Mouse (Mus musculus) kidney, embryonic 15.5 days (tissue): ENCODE measurements around the gene Gm29797. TPM values are rescaled to one million over a fixed set of nuclear protein-coding genes. Genes with fewer than 3 reads are reported as not detected.

Experiments
- ATAC-seq: fragments of 200-750 bp; cut with Nextera tagmentation; replicated peaks from 2 replicates; pipeline ENCODE4 v1.8.0; 2017; ENCODE audit warnings: moderate TSS enrichment; ENCODE audit not compliant: low FRiP score
- H3K27ac ChIP-seq: fragments of 300-500 bp; sonication (generic); 2 replicates; pipeline ENCODE4 v1.5.1; 2015; ENCODE audit warnings: mild to moderate bottlenecking, inconsistent platforms
- H3K27me3 ChIP-seq: fragments of 300-500 bp; sonication (generic); 2 replicates; pipeline ENCODE4 v1.6.1; 2015; ENCODE audit warnings: inconsistent platforms
- H3K36me3 ChIP-seq: fragments of 300-500 bp; sonication (generic); 2 replicates; pipeline ENCODE4 v1.6.1; 2015; ENCODE audit warnings: inconsistent platforms
- H3K4me1 ChIP-seq: fragments of 300-500 bp; sonication (generic); 2 replicates; pipeline ENCODE4 v1.6.1; 2015; ENCODE audit warnings: inconsistent platforms
- H3K4me2 ChIP-seq: fragments of 300-500 bp; sonication (generic); 2 replicates; pipeline ENCODE4 v1.6.1; 2015; ENCODE audit warnings: moderate library complexity, mild to moderate bottlenecking, inconsistent platforms
- H3K4me3 ChIP-seq: fragments of 300-500 bp; sonication (generic); replicated peaks from 2 replicates; pipeline ENCODE4 v1.5.1; 2015; ENCODE audit warnings: mild to moderate bottlenecking, inconsistent platforms
- H3K9ac ChIP-seq: fragments of 300-500 bp; sonication (generic); 2 replicates; pipeline ENCODE4 v1.6.1; 2015; ENCODE audit warnings: mild to moderate bottlenecking, inconsistent platforms
- H3K9me3 ChIP-seq: fragments of 300-500 bp; sonication (generic); replicated peaks from 2 replicates; pipeline ENCODE4 v1.6.1; 2016; ENCODE audit warnings: inconsistent platforms
- WGBS: fragments of 180-500 bp; shearing (Covaris S2); methylation state at CpG from one replicate; pipeline ENCODE4 v1.1.7; 2015; ENCODE audit warnings: mixed read lengths; 5-methylcytosine and 5-hydroxymethylcytosine counted together
- polyA plus RNA-seq: library from polyadenylated mRNA; unstranded; fragments of >200 nt; fragmentation: Nextera tagmentation; extraction: Ambion mirVana; gene quantifications from 2 replicates; pipeline ENCODE4 v1.2.1, GENCODE M21; 2015

Gm29797 gene
- polyA plus RNA-seq, 1 experiment from 2014 or later: 0.21 TPM

GRCm38 (mm10) chr2:181657441-181657840, 607 bp downstream of the Gm29797 start:
- WGBS: 53% methylated on average over 2 of the region's 2 CpGs
- Histone ChIP-seq H3K9me3 (no peaks in the 10 kb centered on the region), H3K36me3 (peaks cover 46% of the 10 kb centered on the region), H3K9ac (no peak overlapping the region), H3K4me1 (peaks cover 20% of the 10 kb centered on the region), H3K4me2 (no peak overlapping the region), H3K4me3 (no peak overlapping the region), H3K27me3 (no peaks in the 10 kb centered on the region), H3K27ac (no peak overlapping the region)
- ATAC-seq: no peak

GRCm38 (mm10) chr2:181658528-181658927, 1.7 kb downstream of the Gm29797 start:
- no peak overlapping the region for H3K4me2 ChIP-seq
- ATAC-seq: no peak
- 89% methylated on average over 7 of the region's 7 CpGs for WGBS
- H3K4me3 ChIP-seq: no peak overlapping the region
- H3K9ac ChIP-seq: no peak overlapping the region
- no peaks in the 10 kb centered on the region for H3K27me3 ChIP-seq
- peaks cover 35% of the 10 kb centered on the region for H3K36me3 ChIP-seq
- H3K4me1 ChIP-seq: peaks cover 20% of the 10 kb centered on the region
- 0 out of 2 replicates have a peak overlapping the region, but pooled peaks have one; percentile 46 for H3K27ac ChIP-seq
- H3K9me3 ChIP-seq: no peaks in the 10 kb centered on the region

DNA sequence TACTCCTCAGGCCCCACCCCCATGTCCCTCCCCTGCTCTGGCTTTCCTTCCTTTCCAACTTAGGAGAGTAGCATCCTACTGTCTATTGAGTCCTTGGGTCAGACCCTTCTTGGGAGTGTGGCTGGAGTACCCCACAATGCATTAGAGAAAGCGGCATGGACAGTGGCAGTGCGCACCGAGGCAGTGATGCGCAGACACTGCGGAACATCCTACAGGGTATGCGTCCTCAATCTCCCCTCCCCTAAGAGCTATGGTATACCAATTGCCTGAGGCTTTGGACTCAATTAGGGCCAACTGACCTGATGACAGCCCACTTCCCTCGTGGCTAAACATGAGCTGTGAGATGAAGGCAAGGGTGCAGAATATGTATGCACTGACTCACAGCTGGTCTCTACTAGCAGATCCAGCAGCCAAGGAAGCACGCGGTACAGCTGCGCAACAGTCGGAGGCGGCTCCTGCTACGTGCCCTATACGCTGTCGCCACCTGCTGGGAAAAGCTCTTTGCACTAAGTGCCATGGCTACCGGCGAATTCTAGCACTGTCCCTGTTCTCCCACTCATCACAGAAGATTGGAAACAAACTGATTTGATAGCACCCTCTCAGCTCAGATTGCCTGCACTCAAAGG, 2.2 kb downstream of the Gm29797 start:
- no peak overlapping the region for H3K9ac ChIP-seq
- peaks cover 20% of the 10 kb centered on the region for H3K4me1 ChIP-seq
- H3K4me2 ChIP-seq: peak overlapping the region; percentile 38
- H3K27me3 ChIP-seq: no peaks in the 10 kb centered on the region
- peak; percentile 38; the same call in 1 of the 2 replicates for ATAC-seq
- 0 out of 2 replicates have a peak overlapping the region, but pooled peaks have one; percentile 56 for H3K27ac ChIP-seq
- WGBS: 42% methylated on average over 17 of the region's 17 CpGs
- no peaks in the 10 kb centered on the region for H3K9me3 ChIP-seq
- H3K36me3 ChIP-seq: peaks cover 30% of the 10 kb centered on the region
- no peak overlapping the region for H3K4me3 ChIP-seq

DNA sequence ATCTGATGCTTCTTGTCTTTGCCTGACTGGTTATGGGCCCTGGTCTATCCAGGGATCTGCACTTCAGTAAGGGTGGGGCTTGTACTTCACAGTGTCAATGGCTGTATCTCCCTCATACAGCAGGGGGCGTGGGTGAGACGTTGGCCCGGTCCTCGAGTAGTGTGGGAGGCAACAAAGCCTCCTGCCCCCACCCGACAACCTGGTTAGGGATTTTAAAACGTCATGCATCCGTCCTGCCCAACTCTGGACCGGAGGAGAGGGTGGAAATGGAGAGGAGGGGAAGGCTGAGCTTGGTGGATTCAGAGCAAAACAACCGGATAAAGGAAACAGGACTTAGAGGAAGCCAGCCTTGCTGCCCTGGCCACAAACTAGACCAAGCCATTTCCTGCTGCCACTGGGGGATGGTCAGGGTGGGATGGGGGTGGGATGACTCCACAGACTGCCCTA, 2.8 kb downstream of the Gm29797 start:
- Histone ChIP-seq H3K27me3 (no peaks in the 10 kb centered on the region), H3K4me1 (peaks cover 20% of the 10 kb centered on the region), H3K4me3 (no peak overlapping the region), H3K9me3 (no peaks in the 10 kb centered on the region), H3K9ac (no peak overlapping the region), H3K27ac (peak overlapping the region; percentile 56), H3K4me2 (peak overlapping the region; percentile 38), H3K36me3 (peaks cover 24% of the 10 kb centered on the region)
- 12% methylated on average over 9 of the region's 9 CpGs for WGBS
- ATAC-seq: peak; percentile 82

DNA sequence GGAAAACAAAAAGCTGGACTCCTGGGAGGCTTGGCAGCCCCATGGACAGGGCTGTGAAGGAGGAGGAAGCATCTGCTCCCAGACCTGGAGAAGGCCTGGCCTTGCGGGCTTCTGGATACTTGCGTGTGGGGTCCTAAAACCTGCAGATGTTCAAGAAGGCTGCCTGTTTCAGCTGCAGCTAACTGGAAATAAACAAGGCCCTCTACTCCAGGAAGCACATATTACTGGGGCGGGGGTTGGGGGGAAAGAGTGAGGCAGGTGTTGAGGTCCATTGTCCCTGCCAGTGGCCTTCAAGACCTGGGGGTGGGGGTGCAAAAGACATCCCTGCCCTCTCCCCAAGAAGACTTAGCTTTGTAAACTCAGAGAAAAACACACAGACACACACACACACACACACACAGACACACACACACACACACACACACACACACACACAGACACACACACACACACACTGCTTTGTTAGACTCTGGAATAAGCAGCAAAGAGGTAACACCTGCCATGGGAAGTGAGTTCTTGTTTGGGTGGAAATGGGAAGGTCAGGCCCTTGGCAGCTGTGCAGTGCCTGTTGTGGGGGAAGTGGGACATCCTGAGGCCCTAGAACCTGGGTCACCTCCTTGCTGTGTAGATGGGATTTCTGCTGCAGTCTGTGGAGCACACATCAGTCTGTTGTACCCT, 5.9 kb downstream of the Gm29797 start:
- Histone ChIP-seq H3K9ac (no peak overlapping the region), H3K36me3 (no peaks in the 10 kb centered on the region), H3K4me3 (no peak overlapping the region), H3K9me3 (no peaks in the 10 kb centered on the region), H3K4me1 (peaks cover 16% of the 10 kb centered on the region), H3K27ac (peak overlapping the region; percentile 81), H3K4me2 (no peak overlapping the region), H3K27me3 (peaks cover 2% of the 10 kb centered on the region)
- peak; percentile 13; the same call in 1 of the 2 replicates for ATAC-seq
- WGBS: 90% methylated on average over 3 of the region's 3 CpGs

GRCm38 (mm10) chr2:181663298-181663630, 6.4 kb downstream of the Gm29797 start:
- WGBS: 24% methylated on average over 4 of the region's 4 CpGs
- peak; percentile 36; the same call in 1 of the 2 replicates for ATAC-seq

DNA sequence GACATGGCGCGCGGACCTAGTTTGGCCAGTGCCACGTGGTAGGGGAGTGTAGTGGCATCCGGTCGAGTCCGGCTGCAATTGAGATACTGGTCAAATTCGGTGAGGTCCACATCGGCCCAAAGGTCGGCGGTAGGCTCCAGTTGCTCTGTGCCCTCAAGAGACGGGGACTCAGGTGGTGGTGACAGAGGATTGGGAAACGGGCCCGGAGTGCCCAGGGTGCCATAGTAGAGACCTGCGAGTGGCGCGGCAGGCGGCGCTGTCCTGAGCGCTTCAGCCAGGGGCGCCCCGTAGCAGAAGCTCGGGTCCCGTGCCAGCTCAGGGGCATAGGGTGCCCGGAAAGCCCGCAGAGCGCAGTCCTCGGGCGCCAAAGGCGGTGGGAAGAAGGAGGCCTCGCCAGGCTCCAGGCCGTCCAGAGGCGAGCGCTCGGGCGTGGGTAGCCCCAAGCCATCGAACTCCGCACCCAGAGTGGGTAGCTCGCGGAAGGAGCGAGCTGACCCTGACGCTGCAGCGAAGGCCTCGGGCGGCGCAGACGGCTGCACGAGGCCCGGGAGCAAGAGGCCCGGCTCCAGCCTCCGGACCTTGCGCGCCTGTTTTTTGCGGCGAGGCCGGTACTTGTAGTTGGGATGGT, 13.6 kb downstream of the Gm29797 start:
- H3K9me3 ChIP-seq: no peaks in the 10 kb centered on the region
- 3% methylated on average over 56 of the region's 56 CpGs for WGBS
- ATAC-seq: peak; percentile 30; the same call in 1 of the 2 replicates
- H3K27me3 ChIP-seq: peaks cover 70% of the 10 kb centered on the region
- peak overlapping the region; percentile 39; the same call in 1 of the 2 replicates for H3K27ac ChIP-seq
- peak overlapping the region; percentile 55 for H3K4me3 ChIP-seq
- H3K4me2 ChIP-seq: peak overlapping the region; percentile 84
- no peaks in the 10 kb centered on the region for H3K36me3 ChIP-seq
- peak overlapping the region; percentile 49 for H3K9ac ChIP-seq
- H3K4me1 ChIP-seq: peaks cover 37% of the 10 kb centered on the region

More at GRCm38 (mm10) chr2:181663298-181663630, 6.4 kb downstream of the Gm29797 start:
- peak overlapping the region; percentile 81 for H3K27ac ChIP-seq
- H3K4me2 ChIP-seq: no peak overlapping the region
- H3K4me3 ChIP-seq: no peak overlapping the region
- H3K9me3 ChIP-seq: no peaks in the 10 kb centered on the region
- peaks cover 7% of the 10 kb centered on the region for H3K27me3 ChIP-seq
- peaks cover 16% of the 10 kb centered on the region for H3K4me1 ChIP-seq
- H3K36me3 ChIP-seq: no peaks in the 10 kb centered on the region
- no peak overlapping the region for H3K9ac ChIP-seq

- WGBS: 1% methylated on average over 41 of the region's 41 CpGs
- peaks cover 70% of the 10 kb centered on the region for H3K27me3 ChIP-seq
- H3K9me3 ChIP-seq: no peaks in the 10 kb centered on the region
- no peaks in the 10 kb centered on the region for H3K36me3 ChIP-seq
- ATAC-seq: no peak
- H3K27ac ChIP-seq: peak overlapping the region; percentile 39; the same call in 1 of the 2 replicates
- H3K4me3 ChIP-seq: peak overlapping the region; percentile 55
- H3K4me2 ChIP-seq: peak overlapping the region; percentile 84
- peak overlapping the region; percentile 49 for H3K9ac ChIP-seq
- peaks cover 43% of the 10 kb centered on the region for H3K4me1 ChIP-seq
Measured at GRCm38 (mm10) chr2:181670913-181671311, 14.1 kb downstream of the Gm29797 start.

GRCm38 (mm10) chr2:181671326-181671725, 14.5 kb downstream of the Gm29797 start, which contains the start of gene Sox18:
Sox18 (minus strand) TSS chr2:181671640.
- WGBS: under 1% methylated on average over 43 of the region's 43 CpGs
- Histone ChIP-seq H3K4me1 (peaks cover 47% of the 10 kb centered on the region), H3K4me2 (peak within 1 kb of the TSS; percentile 84), H3K9me3 (no peaks in the 10 kb centered on the region), H3K9ac (peak within 1 kb of the TSS; percentile 49), H3K27me3 (peaks cover 70% of the 10 kb centered on the region), H3K27ac (peak within 1 kb of the TSS; percentile 39; the same call in 1 of the 2 replicates), H3K4me3 (peak within 1 kb of the TSS; percentile 55), H3K36me3 (no peaks in the 10 kb centered on the region)
- ATAC-seq: 0 out of 2 replicates have a peak, but pooled peaks have one; percentile 33

GRCm38 (mm10) chr2:181671984-181672383, 15.2 kb downstream of the Gm29797 start:
- Histone ChIP-seq H3K4me3 (no peak overlapping the region), H3K27ac (no peak overlapping the region), H3K4me2 (peak overlapping the region; percentile 84), H3K9me3 (no peaks in the 10 kb centered on the region), H3K36me3 (no peaks in the 10 kb centered on the region), H3K4me1 (peaks cover 47% of the 10 kb centered on the region), H3K9ac (no peak overlapping the region; the same call in 1 of the 2 replicates), H3K27me3 (peaks cover 70% of the 10 kb centered on the region)
- no peak for ATAC-seq
- 27% methylated on average over 7 of the region's 7 CpGs for WGBS

GRCm38 (mm10) chr2:181673501-181673900, 16.7 kb downstream of the Gm29797 start:
- 48% methylated on average over 1 of the region's 1 CpGs for WGBS
- no peak overlapping the region for H3K27ac ChIP-seq
- H3K4me1 ChIP-seq: peaks cover 47% of the 10 kb centered on the region
- no peaks in the 10 kb centered on the region for H3K9me3 ChIP-seq
- no peak overlapping the region for H3K9ac ChIP-seq
- H3K4me2 ChIP-seq: no peak overlapping the region
- no peak overlapping the region for H3K4me3 ChIP-seq
- no peak for ATAC-seq
- no peaks in the 10 kb centered on the region for H3K36me3 ChIP-seq
- H3K27me3 ChIP-seq: peaks cover 61% of the 10 kb centered on the region

DNA sequence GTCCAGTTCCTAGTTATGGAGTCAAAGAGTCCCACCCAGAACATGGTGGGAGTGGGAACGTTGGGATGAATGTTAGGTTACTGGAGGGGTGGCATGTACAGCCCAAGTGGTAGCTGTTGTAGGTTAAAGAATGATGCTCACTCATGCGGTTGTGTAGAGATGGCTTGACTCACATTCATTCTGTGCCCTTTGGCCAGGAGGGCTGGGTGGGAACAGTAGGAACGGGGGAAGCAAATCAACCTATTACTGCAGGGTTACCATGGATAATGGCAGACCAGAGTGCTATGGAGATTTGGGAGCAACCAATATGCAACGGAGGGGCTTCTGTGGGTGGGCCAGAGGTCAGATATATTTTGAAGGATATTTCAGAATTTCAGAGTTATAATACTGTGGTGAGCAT, 18.1 kb downstream of the Gm29797 start:
- H3K4me1 ChIP-seq: peaks cover 52% of the 10 kb centered on the region
- H3K27ac ChIP-seq: peak overlapping the region; percentile 19; the same call in 1 of the 2 replicates
- no peak for ATAC-seq
- H3K27me3 ChIP-seq: peaks cover 47% of the 10 kb centered on the region
- no peak overlapping the region; the same call in 1 of the 2 replicates for H3K4me2 ChIP-seq
- no peaks in the 10 kb centered on the region for H3K36me3 ChIP-seq
- H3K4me3 ChIP-seq: no peak overlapping the region
- H3K9me3 ChIP-seq: no peaks in the 10 kb centered on the region
- no peak overlapping the region for H3K9ac ChIP-seq
- 77% methylated on average over 4 of the region's 4 CpGs for WGBS
